Mouse (Mus musculus) thymus, postnatal 0 days (tissue): Measurements from ENCODE around the gene Mrvi1. TPM values are rescaled to one million over a fixed set of nuclear protein-coding genes. Genes with fewer than 3 reads are reported as not detected.
A peak's percentile ranks its signal among the peaks of the same experiment; 100 is the strongest.

ENCODE experiments used
- DNase-seq: peaks from one replicate; pipeline ENCODE4 v3.0.0-alpha.2; 2015; ENCODE audit warnings: low spot score
- polyA plus RNA-seq: library from polyadenylated mRNA; unstranded; fragments of >200 nt; fragmentation: Nextera tagmentation; extraction: Ambion mirVana; gene quantifications from 2 replicates; pipeline ENCODE4 v1.2.1, GENCODE M21; 2015

The Mrvi1 gene
- polyA plus RNA-seq, 1 experiment from 2014 or later: 0.92 TPM

- DNase-seq: no peak
These were observed 147.7 kb downstream of the Mrvi1 start for GRCm38 (mm10) chr7:110834522-110834921.

- no peak for DNase-seq
These were observed 148.2 kb downstream of the Mrvi1 start for GRCm38 (mm10) chr7:110834018-110834417.

DNA sequence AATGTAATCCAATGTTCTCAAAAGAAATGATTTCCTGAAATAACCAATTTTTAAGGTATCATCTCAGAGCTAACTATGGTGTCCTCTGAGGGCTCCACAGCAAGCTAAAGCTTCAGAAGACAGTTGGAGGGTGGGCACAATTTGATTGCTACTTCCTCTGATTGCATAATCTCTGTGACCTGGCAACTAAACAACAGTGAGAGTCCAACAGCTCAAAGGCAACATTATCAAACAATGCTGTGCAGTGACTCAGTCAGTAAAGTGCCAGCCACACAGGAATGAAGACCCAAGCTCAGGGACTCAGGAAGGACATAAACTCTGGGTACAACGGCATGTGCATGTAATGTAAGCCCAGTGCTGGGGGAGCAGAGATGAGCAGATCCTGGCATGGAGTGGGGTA lies 149.2 kb downstream of the Mrvi1 start:
- DNase-seq: no peak

GRCm38 (mm10) chr7:110823995-110824953 lies 158.0 kb downstream of the Mrvi1 start:
- peak; percentile 29 for DNase-seq

GRCm38 (mm10) chr7:110823593-110823992 lies 158.7 kb downstream of the Mrvi1 start:
- no peak for DNase-seq

GRCm38 (mm10) chr7:110823076-110823475 lies 159.2 kb downstream of the Mrvi1 start:
- DNase-seq: no peak

GRCm38 (mm10) chr7:110822055-110822454 lies 160.2 kb downstream of the Mrvi1 start:
- no peak for DNase-seq

- DNase-seq: no peak
These were observed 160.6 kb downstream of the Mrvi1 start for GRCm38 (mm10) chr7:110821653-110822052.

- DNase-seq: no peak
These were observed 161.2 kb downstream of the Mrvi1 start for GRCm38 (mm10) chr7:110821068-110821467.

DNA sequence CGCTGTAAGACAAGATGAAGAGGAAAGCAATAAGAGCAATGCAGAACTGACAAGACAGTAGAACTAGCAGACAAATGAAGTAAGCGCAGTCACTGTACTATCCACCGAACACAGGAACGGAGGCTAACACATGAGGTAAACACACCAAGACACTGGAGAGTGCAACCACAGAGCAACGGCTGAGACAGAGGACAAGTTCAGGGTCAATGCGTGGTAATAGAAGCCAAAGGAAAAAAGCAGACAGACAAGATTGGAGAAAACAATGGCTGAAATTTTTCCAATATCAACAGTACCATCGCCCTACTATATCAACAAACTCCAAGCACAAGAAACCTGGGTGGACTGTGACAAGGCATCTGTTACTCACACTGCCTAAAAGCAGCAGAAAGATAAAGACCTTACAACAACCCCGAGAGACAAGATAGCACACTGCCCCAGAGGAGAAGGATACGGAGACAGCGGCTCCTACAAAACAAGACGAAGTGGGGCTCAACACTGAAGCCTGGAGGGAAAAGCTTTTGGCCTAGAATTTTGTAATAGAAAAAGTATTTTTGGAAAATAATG lies 163.4 kb downstream of the Mrvi1 start:
- no peak for DNase-seq

Other genes starting within 250 kb of the Mrvi1 start
- 5.6 and 6.2 TPM in 2 replicates for gene Ampd3, start 214.3 kb downstream of the Mrvi1 start, polyA plus RNA-seq
- gene Rnf141, start 138.0 kb downstream of the Mrvi1 start, polyA plus RNA-seq: 13.1 and 13.9 TPM in 2 replicates
- gene Lyve1, start 119.2 kb downstream of the Mrvi1 start, polyA plus RNA-seq: 3.0 and 3.8 TPM in 2 replicates
- gene Ctr9, start 46.5 kb upstream of the Mrvi1 start, polyA plus RNA-seq: 42.2 and 45.3 TPM in 2 replicates
- gene Eif4g2, start 100.6 kb upstream of the Mrvi1 start, polyA plus RNA-seq: 687 and 746 TPM in 2 replicates